Mouse (Mus musculus): ENCODE data around the gene Uhrf2.

The Uhrf2 gene

DNA sequence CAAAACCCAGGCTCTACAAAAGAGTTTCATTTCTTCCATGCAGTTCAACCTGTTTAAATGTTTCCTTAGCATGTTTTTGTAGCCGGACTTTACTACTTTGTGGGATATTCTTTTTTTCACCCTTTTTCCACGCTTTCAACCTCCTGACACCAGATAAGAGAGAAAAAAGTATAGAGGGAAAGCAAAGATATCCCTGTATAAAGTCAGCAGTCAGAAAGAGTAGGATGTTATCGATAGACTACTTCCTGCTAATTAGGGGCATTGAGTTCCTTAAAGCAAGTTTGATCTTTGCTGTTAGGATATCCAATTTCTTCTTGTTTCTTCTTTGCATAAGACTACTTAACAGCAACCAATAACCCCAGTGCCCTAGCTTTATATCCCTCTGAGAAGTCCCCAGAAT, 21.2 kb downstream of the Uhrf2 start:
- DNase-seq: no peak

DNA sequence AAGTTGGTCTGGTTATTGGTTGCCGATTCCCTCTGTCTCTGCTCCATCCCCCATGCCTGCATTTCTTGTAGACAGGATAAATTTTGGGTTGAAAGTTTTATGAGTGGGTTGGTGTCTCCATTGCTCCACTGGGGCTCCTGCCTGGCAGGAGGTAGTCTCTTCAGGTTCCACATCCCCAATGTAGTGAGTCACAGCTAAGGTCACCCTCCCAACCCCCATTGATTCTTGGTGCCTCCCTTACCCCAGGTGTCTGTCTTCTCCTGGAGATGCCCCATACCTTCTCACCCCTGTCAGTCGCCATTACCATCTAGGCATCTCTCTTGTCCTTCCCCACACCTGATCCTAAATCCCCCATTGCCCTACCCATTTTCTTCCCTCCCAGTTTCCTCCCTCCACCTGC, 23.9 kb downstream of the Uhrf2 start:
- DNase-seq: no peak

DNA sequence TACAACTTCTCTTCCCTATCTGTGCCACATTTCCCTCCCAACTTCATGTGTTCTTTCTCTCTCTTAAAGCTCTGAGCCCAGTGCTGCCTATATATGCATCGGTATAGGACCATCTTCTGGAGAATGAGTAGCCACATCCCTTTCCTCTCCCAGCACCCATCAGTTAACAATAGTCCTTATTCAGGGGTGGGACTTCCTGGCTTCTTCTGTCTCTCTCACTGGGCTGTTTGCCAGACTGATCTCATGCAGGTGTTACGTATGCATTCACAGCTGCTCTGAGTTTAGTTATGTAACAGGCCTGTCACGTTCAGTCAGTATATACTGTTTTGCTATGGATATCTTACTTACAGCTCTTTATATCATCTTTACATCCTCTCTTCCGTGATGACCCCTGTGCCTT, 35.5 kb downstream of the Uhrf2 start:
- no peak for DNase-seq

DNA sequence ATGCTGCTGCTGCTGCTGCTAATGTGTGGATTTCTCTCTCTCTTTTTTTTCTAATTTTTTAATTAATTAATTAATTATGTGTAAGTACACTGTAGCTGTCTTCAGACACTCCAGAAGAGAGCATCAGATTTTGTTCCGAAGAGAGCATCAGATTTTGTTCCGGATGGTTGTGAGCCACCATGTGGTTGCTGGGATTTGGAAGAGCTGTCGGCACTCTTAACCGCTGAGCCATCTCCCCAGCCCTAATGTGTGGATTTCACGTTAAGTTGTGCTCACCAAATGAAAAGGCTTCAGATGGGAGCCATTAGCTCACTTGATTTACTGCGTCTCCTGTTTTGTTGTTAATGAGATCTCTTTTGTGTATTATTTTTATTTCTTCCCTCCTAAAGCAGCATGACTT, 59.9 kb downstream of the Uhrf2 start:
- no peak for DNase-seq

DNA sequence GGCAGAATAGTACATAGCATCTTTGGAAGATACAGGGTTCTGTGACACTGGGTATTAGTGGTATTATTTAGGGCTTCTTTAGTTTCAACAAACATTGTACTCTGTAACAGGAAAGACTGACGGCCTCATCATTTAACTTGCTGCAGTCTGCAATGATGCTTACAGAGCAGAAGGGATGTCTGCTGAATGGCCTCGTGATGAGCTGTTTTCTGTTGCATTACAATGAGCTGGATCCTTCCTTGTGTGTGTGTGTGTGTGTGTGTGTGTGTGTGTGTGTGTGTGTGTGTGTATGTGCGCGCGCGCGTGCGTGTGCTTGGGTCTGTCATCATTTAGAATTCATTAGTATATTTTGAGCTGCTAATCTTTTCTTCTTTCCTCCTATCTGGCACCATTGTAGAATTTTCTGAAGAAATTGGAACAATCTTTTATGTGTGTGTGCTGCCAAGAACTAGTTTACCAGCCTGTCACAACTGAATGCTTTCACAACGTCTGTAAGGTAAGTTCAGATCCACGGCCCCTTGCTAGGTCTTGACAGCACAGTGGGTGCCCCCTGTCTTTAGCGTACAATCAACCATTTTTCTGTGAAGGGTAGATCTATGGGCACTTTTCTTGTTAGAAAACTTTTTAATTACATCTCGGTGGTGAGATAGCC, 61.5 kb downstream of the Uhrf2 start:
- no peak for DNase-seq

DNA sequence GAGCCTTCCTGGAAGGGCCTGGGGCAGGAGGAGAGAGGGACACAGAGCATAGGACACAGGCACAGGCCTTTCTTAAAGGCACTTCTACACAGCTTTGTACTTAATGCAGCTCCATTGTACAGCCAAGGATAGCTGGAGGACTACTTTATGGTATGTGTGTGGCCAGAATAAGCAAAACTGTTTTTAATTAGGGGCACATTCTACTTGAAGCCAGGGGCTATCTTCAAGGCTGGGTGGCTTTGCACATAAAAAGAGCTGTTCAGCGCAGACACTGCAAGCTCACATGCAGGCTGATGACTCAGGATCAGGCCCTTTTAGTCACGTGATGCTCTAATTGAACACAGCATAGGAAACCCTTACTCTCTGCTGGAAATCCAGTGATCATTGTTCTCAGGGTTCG, 65.9 kb downstream of the Uhrf2 start:
- no peak for DNase-seq

DNA sequence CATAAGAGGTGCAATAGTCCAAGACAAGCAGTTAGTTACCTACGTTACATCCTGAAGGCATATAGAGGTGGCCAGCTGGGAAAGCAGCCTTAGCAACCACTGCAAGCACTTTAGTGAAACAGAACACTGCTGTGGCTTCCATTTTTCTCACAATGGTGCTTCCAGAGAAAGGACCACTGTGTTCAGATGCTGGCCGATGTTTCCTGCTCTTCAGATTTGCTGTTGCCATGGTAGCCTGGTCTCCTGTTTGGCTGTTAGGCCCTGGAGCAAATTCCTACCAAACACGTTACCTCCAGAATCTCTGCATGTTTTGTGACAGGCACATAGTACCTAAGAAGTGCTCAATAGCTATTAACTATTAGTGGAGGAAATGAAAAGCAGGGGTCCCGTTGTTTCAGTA, 66.7 kb downstream of the Uhrf2 start:
- no peak for DNase-seq

DNA sequence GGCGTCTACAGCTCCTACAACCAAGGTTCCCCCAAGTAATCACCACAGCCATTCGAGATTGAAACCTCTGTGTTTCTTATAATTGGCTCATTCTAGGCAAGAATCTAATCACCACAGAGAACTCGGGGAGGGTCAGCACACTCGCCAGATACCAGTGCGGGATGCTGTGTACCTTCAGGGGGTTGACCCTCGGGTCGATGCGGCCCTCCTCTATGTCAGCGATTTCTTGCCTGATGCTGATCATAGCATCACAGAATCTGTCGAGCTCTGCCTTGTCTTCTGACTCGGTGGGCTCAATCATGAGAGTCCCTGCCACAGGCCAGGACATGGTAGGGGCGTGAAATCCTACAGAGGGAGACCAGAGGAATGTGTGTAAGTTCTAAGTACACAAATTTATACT, 70.3 kb downstream of the Uhrf2 start:
- DNase-seq: no peak

DNA sequence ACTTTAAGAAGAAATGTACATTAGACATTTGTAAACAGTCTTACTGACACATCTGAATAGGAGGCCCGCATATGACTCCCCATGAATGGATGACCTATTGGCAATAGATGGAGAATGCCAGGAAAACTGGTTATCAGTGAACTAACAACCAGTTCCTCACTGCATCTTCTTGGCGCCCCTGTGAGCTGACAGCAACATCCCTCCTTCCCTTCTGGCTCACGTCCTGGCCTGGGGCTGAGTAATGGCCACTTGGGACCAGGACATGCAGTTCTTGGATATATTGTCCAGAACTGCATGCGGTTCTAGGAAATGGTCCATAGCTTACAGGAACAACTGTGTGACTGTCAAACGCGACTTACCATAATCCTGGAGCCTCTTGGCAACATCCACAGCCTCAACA, 72.3 kb downstream of the Uhrf2 start:
- no peak for DNase-seq

DNA sequence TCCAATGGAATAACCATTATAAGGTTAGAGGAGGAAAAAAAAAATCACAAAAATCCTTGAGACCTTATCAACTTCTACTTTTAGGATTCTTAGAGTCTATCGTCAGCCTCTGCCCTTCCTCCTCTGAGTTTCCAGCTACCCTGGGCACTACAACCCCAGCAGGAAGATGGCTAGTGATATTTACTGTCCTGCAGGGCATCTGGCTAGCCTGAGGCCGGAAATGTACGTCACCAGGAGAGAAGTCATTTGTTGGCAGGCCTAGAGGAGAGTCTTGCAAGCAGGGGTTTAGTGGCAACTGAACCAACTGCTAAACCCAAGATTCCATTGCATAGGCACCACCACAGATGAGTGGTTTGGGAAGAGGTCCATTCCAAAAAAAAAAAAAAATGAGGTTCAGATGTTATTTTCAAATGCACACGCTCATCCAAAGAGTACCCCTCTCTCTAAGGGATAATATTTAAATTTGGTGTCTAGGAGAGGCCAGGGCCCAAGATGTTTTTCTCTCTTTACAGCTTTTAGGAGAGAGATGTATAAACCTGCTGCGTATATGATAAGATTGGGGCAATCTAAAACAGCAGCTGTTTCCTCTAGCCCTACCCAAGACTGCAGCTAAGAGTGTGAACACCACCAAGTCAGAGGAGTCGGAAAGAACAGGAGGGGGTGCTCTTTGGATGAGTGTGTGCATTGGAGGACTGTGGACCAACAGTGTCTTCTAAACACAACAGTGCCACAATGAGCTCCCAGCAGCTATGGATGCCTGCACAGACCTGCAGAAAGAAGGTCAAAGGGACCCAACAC, 74.9 kb downstream of the Uhrf2 start:
- DNase-seq: no peak

DNA sequence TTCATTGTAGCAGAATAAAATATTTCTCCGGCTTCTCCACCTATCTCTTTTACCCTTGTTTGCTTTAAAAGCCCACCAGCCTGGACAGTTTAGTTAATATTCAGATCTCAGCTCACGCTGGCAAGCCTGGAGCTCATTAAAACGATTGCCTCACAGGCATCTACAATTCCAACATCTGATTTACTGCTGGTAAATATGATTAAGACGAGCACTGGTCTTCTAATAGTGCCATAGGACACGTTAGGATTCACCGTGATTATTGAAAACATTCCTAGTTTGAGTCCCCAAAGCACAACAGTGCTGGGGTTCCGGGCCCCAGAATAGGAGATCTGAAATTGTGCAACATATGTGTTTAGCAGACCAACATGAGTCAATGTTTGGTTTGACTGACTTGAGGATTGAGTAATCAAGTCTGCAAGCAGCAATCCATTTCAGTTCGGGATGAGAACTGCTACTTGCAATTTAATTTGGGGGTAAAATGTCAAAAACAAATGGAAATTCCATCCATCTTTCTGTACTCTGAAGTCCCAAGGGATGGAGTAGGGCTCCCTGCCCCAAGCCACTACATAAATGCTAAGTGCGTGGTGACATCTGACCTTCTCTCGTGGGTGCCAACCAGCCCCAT, 77.0 kb downstream of the Uhrf2 start:
- DNase-seq: no peak

DNA sequence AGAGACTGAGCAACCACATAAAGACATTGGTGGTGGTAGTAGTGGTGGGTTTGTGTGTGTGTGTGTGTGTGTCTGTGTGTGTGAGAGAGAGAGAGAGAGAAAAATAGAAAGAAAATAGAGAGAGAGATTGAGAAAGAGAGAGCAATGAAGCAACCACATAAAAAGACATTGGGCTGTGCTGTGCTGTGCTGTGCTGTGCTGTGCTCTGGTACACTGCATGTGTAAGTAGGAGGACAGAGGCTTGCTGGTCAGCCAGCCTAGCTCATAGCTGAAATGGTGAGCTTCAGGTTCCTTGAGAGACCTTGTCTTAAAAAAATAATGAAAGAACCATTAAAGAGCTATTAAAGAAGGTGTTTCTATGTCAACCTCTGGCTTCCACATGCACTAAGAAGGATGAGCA, 78.3 kb downstream of the Uhrf2 start:
- DNase-seq: no peak

DNA sequence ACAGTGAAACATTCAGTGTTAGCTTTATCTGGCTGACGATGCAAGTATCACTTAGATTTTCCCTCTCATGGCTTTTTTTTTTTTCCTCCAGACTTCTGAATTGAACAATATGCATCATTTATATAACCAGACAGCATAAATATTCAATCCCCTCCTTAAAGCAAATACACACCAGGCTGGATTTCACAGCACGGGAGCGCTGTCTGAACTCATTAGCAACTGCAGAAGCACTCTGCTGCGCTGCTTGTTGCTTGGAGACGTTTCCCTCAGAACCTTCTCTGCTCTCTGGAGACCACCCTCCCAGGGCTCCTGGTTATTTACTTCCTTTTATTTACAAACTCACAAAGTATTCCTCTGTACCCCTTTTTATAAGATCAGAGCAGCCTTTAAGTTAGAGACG, 78.8 kb downstream of the Uhrf2 start:
- no peak for DNase-seq

DNA sequence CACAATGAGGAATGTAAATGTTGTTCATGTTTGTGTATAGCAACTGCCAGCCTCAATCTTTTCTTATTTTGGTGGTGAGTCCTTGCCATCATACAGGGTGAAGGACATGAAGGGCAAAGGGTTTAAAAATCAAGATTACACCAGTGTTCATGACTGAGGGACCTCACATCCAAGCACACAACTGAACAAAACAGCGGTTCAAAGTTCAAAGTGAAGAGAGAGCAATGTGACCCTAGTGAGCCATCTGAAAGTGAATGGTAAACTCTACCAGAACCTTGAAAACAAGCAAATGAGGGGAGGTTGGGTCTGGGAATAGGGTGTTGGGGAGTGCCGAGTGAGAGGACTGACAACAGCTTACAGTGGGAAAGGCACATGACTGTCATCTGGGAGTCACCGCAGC, 81.1 kb downstream of the Uhrf2 start:
- no peak for DNase-seq

DNA sequence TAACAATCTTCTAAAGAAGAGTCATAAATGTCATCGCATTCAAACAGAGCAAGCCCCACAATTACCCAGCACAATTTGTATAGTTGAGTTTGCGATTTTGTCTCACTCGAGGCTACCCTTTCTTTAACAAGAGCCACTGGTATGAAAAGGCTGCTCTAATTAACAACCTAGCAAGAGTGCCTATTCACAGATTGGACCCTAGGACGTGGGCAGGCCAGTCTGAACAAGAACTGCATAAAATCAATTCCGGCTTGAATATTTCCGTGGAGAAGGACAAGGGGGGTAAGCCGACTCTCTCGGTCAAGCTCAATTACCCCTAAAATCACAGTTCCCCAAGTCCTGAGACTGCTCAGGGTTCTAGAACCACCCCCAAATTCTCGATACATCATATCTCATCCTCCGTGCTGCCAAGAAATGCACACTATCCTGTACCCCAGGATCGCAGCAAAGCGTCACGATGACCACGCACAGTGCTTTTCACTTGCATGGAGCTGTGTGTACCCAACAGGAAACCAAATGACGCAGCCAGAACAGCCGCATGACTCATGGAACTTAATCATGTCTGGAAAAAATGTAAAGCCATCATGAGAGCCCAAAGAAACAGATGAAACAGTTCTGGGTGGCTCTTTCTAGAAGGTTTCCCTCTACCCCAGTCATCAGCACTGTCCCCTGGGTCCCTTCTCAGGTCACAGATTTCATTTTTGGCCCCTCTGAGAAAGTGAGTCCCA, 82.8 kb downstream of the Uhrf2 start:
- DNase-seq: no peak

DNA sequence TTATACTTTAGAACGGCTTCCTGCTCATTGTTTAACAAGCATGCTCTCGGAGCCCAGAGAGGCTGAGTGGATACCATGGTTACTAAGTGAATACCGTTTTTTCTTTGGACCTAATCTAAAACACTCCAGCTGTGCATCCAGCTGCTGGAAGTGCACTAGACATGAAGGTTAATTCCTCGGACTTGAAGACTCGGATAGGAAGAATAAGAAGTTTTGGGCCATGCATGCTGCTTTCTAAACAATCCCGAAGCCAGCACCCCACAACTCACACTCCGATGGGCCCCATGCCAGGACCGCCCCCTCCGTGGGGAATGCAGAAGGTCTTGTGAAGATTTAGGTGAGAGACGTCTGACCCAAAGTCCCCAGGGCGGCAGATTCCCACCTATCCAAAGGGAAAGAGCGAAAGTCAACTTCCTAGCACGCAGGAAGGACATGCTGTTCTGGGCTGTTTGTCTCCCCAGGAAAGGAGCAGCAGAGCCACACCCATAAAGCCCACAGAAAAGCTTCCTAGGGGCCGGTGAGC, 84.7 kb downstream of the Uhrf2 start:
- no peak for DNase-seq

DNA sequence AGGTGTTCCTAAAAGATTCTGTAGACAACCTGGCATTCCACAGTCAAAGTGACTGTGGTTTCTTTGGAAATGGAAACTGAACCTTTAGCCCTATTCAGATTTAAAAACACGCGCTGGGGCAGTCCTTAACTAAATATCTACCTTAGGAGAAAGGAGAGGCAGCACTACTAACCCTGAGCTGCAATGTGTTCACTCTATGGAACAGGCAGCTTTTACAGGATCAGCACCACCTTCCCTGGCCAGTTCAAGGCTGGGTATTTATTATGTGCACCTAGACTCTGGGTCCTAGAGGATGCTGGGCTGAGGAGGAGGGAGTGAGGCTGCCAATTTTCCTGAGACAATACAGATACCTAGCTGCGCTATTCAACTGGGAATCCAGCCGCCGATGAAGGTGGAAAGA, 85.3 kb downstream of the Uhrf2 start:
- DNase-seq: no peak

DNA sequence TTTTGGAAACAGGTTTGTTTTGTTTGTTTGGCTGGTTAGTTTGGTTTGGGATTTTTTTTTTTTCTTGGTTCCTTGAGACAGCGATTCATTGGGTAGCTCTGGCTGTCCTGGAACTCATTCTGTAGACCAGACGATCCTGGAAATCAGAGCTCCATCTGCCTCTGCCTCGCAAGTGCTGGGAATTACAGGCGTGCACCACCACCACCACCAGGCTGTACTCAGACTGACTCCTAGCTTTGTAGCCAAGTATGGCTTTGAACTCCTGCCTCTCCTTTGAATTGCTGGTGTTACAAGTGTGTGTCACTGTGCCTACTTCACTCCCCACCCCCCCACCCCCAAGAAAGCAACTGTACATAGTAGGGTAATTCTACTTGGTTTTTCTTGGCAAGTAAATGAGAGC, 86.9 kb downstream of the Uhrf2 start:
- DNase-seq: no peak

DNA sequence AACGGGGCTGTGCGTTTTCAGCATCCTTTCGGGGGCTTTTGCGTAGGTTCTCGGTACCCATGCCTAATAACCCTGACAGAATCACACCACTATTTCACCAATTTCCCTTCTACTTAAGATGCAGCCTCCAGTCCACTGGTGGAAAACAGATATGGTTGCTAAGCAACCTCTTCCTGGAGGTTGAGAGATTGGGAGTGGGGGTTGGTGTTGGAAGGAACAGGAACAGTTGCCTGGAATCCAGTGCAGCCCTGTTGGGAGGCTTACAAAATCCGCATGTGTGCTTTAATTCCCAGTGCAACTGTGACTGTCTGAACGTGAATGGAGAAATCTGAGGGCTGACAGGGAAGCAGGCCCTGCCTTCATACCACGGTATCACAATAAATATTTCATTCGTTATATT, 87.5 kb downstream of the Uhrf2 start:
- no peak for DNase-seq

DNA sequence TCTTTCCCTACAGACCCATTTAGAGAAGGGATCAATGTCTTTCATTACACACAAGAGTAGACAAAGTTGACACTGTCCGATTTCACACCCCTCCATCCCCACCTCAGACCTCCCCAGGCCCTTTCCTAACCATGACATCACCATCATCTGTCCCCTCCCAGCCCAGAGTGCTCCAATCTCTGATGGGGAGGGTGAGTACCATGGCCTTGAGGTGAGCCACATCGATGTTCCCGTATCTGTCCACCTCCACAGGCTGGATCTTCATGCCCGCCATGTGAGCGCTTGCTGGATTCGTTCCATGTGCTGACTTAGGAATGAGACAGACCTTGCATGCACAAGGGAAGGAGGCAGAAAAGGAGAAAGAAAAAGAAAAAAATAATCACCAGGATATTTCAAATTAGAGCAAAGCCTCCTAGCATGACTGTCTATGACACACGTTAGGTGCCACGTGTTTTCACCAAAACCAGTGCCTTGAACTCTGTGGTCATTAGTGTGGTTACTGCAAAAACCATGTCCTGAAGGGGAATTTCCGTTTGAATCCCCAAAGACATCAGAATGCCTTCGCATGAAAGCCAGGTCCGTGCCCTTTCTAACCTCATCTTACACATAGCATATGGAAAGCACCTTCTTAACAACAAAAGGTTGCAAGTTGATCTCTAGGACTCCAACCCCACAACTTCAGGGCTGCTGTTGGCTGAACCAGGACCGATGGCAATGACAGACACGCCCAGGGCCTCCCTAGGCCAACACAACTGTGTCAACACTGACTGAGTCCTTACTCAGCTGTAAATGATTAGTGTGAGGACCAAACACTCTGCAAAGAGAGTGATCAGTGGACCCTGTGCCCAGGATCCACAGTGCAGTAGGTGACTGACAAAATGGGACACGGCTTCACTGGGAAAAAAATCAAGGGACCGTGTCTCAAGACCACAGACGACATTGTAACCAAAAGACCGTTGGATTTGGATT, 88.3 kb downstream of the Uhrf2 start:
- no peak for DNase-seq

DNA sequence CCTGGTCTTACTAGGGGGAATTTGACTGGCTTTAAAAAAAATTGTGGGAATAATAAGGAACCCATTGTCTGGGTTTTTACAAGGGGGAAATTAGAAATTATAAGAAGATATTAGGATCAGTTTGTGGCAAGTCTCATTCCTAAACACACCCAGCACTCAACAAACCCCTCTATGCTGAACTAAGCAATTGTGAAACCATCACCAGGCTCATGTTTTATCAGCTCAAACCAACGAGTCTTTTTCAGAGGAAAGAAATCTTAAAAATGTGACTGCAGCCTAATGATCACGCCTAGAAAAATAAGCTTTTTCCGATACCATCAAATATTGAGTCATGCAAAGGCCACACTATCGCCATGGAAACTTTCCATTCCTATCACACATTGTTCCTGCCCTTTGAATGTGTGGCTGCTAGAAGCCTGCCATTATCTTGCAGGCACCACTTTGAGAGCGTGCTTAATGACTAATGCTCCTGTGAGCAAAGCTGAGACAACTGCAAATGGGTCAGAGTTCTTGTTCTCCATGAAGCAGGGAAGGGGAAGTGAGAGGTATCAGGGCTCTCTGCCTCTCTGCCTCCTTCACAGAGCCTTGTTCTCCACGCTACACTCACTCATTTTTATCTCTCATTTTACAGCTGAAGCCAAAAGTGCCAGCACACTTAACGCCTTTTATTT, 94.8 kb downstream of the Uhrf2 start:
- DNase-seq: no peak

DNA sequence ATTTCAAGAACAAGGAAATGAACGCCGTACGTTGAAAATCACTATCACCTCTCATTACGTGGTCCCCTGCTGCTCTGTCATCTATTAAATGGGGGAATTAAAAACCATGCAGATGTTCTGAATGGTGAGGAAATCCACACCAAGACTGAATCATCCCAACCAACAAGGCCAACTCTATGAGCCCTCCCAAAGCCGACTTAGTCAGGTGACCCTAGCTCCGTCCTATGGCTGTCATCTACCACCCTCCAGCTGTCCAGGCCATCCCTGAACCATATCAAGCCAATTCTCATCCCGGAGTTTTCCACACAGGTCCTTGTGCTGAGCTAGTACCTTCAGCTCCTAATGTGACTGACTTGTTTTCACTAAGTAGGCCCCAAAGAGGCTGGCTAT, 95.4 kb downstream of the Uhrf2 start:
- no peak for DNase-seq
